Mouse (Mus musculus): ENCODE results near the gene Traf7. TPM values are rescaled to one million over a fixed set of nuclear protein-coding genes. Genes with fewer than 3 reads are reported as not detected.

Gene Traf7
- polyA plus RNA-seq, 1 experiment from 2014 or later = 72.3 TPM

DNA sequence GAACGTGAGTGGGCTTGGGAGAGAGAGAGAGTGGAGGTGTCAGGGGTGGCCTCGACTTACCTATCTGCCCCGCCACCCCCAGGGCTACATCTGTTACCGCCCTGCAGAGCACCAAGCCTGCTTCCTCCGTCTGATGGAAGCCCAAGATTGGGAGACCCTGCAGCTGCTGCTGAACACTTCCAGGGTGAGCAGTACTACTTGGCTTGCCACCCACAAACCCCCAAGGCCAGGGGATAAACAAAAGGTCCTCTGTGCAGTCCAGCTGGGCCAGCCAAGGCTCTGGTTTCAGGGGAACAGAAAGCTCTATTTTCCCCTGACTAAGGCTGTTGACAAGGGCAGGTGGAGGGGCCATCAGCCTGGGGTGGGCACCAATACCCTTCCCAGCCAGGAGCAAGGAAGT lies 53.2 kb downstream of the Traf7 start:
- Histone ChIP-seq H3K9me3 (replicated peaks; ENCODE audit: control insufficient read depth, low read length) (no peaks in the 10 kb centered on the region), H3K36me3 (ENCODE audit: control insufficient read depth, insufficient read depth, low read length) (peaks cover 24% of the 10 kb centered on the region)
- 72% methylated on average over 5 of the region's 5 CpGs for WGBS (ENCODE audit: insufficient replicate concordance)

DNA sequence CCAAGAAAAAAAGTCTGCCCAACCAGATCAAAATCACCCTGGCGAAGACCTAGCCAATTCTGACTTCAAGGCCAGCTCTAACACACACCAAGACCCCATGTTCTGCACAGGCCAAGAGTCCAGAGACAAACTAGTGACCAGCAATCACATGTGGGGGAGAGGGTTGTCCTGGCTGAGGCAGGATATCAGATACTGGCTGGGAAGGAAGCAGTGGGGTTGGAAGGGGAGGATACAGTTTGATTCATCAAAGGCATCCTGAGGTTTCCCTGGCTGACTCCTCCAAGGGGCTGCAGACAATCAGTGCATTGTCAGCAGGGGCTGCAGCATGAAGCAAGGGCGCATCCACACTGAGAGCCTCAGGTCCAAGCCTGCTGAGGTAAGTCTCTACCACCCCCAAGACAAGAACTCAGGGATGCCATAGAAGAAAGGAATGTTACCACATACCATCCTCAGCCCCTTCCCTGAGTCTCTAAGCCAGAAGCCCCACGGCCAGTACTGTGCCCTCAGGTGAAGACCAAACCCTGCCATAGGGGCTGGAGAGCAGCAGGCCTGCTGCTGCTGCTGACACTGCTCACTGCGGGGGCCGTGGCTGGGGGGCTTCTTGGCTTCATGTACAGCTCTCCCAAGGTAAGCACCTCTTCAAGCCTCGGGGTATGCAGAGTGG lies 54.0 kb downstream of the Traf7 start, which contains the start of gene Bricd5:
Gene Bricd5, plus strand, starts transcription at position 273 of the 664 bp plus-strand sequence.
- H3K27me3 ChIP-seq (ENCODE audit: control insufficient read depth, insufficient read depth, low read length) = no peaks in the 10 kb centered on the region
- H3K4me1 ChIP-seq (ENCODE audit: control insufficient read depth, insufficient read depth, low read length) = peaks cover 32% of the 10 kb centered on the region
- H3K36me3 ChIP-seq (ENCODE audit: control insufficient read depth, insufficient read depth, low read length) = peaks cover 24% of the 10 kb centered on the region
- H3K4me2 ChIP-seq = peak within 1 kb of the TSS; percentile 98
- 0 out of 2 replicates have a peak within 1 kb of the TSS, but pooled peaks have one; percentile 10 for H3K9ac ChIP-seq (ENCODE audit: low read depth, low read length)
- no peak within 1 kb of the TSS for H3K27ac ChIP-seq (ENCODE audit: low read depth, low read length)
- 73% methylated on average over 6 of the region's 6 CpGs for WGBS (ENCODE audit: insufficient replicate concordance)
- H3K9me3 ChIP-seq (replicated peaks; ENCODE audit: control insufficient read depth, low read length) = no peaks in the 10 kb centered on the region
- no peak within 1 kb of the TSS for H3K4me3 ChIP-seq (ENCODE audit: low read depth, low read length)
- ATAC-seq (replicated peaks; ENCODE audit: insufficient number of reproducible peaks, low FRiP score, low TSS enrichment) = no peak

More for the DNA sequence above, 53.2 kb downstream of the Traf7 start:
- no peak for ATAC-seq (replicated peaks; ENCODE audit: insufficient number of reproducible peaks, low FRiP score, low TSS enrichment)
- Histone ChIP-seq H3K4me2 (no peak overlapping the region), H3K9ac (ENCODE audit: low read depth, low read length) (no peak overlapping the region), H3K4me3 (ENCODE audit: low read depth, low read length) (no peak overlapping the region), H3K4me1 (ENCODE audit: control insufficient read depth, insufficient read depth, low read length) (peaks cover 32% of the 10 kb centered on the region), H3K27me3 (ENCODE audit: control insufficient read depth, insufficient read depth, low read length) (no peaks in the 10 kb centered on the region), H3K27ac (ENCODE audit: low read depth, low read length) (no peak overlapping the region)

DNA sequence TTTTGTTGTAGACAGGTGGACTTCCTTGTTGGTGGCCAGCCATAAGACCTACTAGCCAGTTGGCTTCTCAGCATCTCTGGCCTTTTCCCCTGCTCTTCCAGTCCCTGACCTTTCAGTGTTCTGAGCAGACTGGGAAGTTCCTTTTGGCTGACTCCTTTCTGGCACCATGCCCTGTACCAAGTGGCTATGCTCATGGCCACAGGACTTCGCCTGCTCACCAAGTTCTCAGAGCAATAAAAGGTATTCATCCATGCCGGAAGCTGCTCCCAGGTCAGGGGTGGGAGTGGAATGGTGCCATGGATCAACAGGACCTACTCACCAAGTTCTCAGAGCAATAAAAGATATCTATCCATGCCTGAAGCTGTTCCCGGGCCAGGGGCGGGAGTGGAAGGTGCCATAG lies 55.2 kb downstream of the Traf7 start:
- Histone ChIP-seq H3K27ac (ENCODE audit: low read depth, low read length) (no peak overlapping the region), H3K4me2 (peak overlapping the region; percentile 98), H3K4me1 (ENCODE audit: control insufficient read depth, insufficient read depth, low read length) (peaks cover 25% of the 10 kb centered on the region), H3K9ac (ENCODE audit: low read depth, low read length) (peak overlapping the region; percentile 93; the same call in 1 of the 2 replicates), H3K4me3 (ENCODE audit: low read depth, low read length) (peak overlapping the region; percentile 91; the same call in 1 of the 2 replicates), H3K36me3 (ENCODE audit: control insufficient read depth, insufficient read depth, low read length) (peaks cover 24% of the 10 kb centered on the region), H3K9me3 (replicated peaks; ENCODE audit: control insufficient read depth, low read length) (no peaks in the 10 kb centered on the region), H3K27me3 (ENCODE audit: control insufficient read depth, insufficient read depth, low read length) (no peaks in the 10 kb centered on the region)
- WGBS (ENCODE audit: insufficient replicate concordance) = 82% methylated on average over 4 of the region's 4 CpGs
- ATAC-seq (replicated peaks; ENCODE audit: insufficient number of reproducible peaks, low FRiP score, low TSS enrichment) = no peak

DNA sequence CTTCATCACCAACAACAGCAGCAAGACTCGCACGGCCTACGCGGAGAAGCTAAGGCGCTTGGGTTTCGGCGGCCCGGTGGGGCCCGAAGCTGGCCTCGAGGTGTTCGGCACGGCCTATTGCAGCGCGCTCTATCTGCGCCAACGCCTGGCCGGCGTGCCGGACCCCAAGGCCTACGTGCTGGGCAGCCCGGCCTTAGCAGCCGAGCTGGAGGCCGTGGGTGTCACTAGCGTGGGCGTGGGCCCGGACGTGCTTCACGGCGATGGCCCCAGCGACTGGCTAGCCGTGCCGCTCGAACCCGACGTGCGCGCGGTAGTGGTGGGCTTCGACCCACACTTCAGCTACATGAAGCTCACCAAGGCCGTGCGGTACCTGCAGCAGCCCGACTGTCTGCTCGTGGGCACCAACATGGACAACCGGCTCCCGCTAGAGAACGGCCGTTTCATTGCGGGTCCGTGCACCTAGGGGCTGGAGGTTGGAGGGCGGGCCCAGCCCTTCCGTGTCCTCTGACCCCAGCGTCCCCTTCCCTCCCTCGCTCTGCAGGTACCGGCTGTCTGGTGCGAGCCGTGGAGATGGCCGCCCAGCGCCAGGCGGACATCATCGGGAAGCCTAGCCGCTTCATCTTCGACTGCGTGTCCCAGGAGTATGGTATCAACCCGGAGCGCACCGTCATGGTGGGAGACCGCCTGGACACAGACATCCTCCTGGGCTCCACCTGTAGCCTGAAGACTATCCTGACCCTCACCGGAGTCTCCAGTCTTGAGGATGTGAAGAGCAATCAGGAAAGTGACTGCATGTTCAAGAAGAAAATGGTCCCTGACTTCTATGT lies 56.8 kb downstream of the Traf7 start:
- H3K27ac ChIP-seq (ENCODE audit: low read depth, low read length) = peak overlapping the region; percentile 94
- peak overlapping the region; percentile 93 for H3K9ac ChIP-seq (ENCODE audit: low read depth, low read length)
- H3K4me2 ChIP-seq = peak overlapping the region; percentile 98
- H3K4me3 ChIP-seq (ENCODE audit: low read depth, low read length) = peak overlapping the region; percentile 91
- 1% methylated on average over 68 of the region's 68 CpGs for WGBS (ENCODE audit: insufficient replicate concordance)
- no peak for ATAC-seq (replicated peaks; ENCODE audit: insufficient number of reproducible peaks, low FRiP score, low TSS enrichment)
- no peaks in the 10 kb centered on the region for H3K27me3 ChIP-seq (ENCODE audit: control insufficient read depth, insufficient read depth, low read length)
- H3K36me3 ChIP-seq (ENCODE audit: control insufficient read depth, insufficient read depth, low read length) = peaks cover 14% of the 10 kb centered on the region; the same call in 1 of the 2 replicates
- peaks cover 25% of the 10 kb centered on the region for H3K4me1 ChIP-seq (ENCODE audit: control insufficient read depth, insufficient read depth, low read length)
- H3K9me3 ChIP-seq (replicated peaks; ENCODE audit: control insufficient read depth, low read length) = no peaks in the 10 kb centered on the region

DNA sequence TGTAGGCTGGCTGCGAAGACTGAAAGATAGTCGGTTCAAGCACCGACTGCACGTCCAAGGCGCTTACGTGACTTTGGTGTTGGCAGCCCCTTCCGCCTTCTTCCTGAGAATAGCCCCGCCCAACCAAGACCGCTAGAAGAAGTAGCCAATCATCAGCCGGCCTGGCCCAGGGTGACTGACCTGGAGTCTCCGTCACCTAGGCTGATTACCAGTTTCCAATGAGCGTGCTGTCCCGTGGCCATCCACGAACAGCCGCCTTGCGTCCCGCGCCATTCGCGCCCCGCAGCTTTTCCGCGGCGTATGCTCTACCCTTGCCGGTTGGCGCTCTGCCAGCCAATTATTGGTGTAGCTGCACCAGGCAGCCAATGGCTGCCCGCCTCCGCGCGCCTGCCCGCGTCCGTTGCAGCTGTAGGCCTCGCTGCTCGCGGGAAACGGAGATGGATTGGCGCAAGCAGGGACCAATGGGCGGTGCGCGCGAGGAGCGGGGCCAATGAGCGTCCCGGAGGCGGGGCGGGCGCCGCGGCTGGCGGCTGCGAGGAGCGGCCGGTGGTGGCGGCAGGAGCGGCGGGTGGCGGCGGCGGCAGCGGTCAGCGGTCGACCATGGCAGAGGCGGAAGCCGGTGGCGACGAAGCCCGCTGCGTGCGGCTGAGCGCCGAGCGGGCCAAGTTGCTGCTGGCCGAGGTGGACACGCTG lies 57.7 kb downstream of the Traf7 start, which contains the start of the genes E4f1 and Pgp:
Gene E4f1, minus strand, starts transcription at position 404 of the 693 bp plus-strand sequence.
Gene Pgp, plus strand, starts transcription at position 483 of the 693 bp plus-strand sequence.
- WGBS (ENCODE audit: insufficient replicate concordance) = under 1% methylated on average over 62 of the region's 75 CpGs
- Histone ChIP-seq H3K27ac (ENCODE audit: low read depth, low read length) (peak within 1 kb of the TSS; percentile 94), H3K9ac (ENCODE audit: low read depth, low read length) (peak within 1 kb of the TSS; percentile 93), H3K36me3 (ENCODE audit: control insufficient read depth, insufficient read depth, low read length) (peaks cover 10% of the 10 kb centered on the region; the same call in 1 of the 2 replicates), H3K9me3 (replicated peaks; ENCODE audit: control insufficient read depth, low read length) (no peaks in the 10 kb centered on the region), H3K4me2 (peak within 1 kb of the TSS; percentile 98), H3K4me3 (ENCODE audit: low read depth, low read length) (peak within 1 kb of the TSS; percentile 91), H3K27me3 (ENCODE audit: control insufficient read depth, insufficient read depth, low read length) (no peaks in the 10 kb centered on the region), H3K4me1 (ENCODE audit: control insufficient read depth, insufficient read depth, low read length) (peaks cover 25% of the 10 kb centered on the region)
- ATAC-seq (replicated peaks; ENCODE audit: insufficient number of reproducible peaks, low FRiP score, low TSS enrichment) = peak; percentile 97

DNA sequence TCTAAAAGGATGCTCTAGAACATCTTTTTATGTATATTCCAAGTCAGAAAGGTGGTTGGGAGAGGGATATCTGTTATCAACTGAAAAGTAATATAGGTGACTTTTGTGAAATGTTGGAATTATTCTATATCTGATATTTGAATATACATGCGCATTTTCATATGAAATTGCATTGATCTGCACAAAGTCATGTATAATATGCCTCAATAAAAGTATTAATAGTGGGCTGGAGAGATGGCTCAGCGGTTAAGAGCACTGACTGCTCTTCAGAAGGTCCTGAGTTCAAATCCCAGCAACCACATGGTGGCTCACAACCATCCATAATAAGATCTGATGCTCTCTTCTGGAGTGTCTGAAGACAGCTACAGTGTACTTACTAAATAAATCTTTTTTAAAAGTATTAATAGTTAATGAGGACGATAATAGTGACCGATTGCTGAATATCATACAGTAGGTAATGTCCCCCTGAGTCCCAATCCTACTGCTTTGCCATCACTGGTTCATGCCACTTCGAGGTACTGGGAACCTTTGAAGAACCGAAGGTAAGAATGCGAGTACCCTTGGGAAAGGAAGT lies 58.3 kb downstream of the Traf7 start:
- H3K27ac ChIP-seq (ENCODE audit: low read depth, low read length) = peak overlapping the region; percentile 94
- no peak for ATAC-seq (replicated peaks; ENCODE audit: insufficient number of reproducible peaks, low FRiP score, low TSS enrichment)
- peaks cover 25% of the 10 kb centered on the region for H3K4me1 ChIP-seq (ENCODE audit: control insufficient read depth, insufficient read depth, low read length)
- H3K9me3 ChIP-seq (replicated peaks; ENCODE audit: control insufficient read depth, low read length) = no peaks in the 10 kb centered on the region
- peak overlapping the region; percentile 93 for H3K9ac ChIP-seq (ENCODE audit: low read depth, low read length)
- H3K27me3 ChIP-seq (ENCODE audit: control insufficient read depth, insufficient read depth, low read length) = no peaks in the 10 kb centered on the region
- peak overlapping the region; percentile 91 for H3K4me3 ChIP-seq (ENCODE audit: low read depth, low read length)
- 13% methylated on average over 7 of the region's 7 CpGs for WGBS (ENCODE audit: insufficient replicate concordance)
- peak overlapping the region; percentile 98 for H3K4me2 ChIP-seq
- H3K36me3 ChIP-seq (ENCODE audit: control insufficient read depth, insufficient read depth, low read length) = peaks cover 7% of the 10 kb centered on the region; the same call in 1 of the 2 replicates

DNA sequence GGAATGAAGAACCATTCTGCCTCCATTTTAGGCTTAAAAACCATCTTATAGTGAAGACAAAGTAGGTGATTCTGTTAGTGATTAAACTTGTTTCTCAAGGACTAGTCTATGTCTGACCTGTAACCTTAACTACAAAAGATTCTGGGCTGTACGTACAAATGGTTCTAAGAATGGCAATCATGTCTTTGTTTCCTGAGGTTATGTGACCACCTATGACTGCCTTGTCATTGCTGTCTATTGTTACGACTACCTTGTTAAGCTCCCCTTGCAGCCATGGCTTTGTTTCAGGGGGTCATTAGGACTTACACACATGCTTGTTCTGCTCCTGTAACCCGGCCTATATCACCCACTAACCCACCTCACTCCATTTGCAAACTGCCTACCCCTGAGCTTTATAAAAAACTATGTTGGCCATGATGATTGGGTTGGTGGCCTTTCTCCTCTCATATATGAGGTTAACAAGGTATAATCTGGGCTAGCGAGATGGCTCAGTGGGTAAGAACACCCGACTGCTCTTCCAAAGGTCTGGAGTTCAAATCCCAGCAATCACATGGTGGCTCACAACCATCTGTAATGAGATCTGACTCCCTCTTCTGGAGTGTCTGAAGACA lies 59.0 kb downstream of the Traf7 start:
- H3K27me3 ChIP-seq (ENCODE audit: control insufficient read depth, insufficient read depth, low read length) = no peaks in the 10 kb centered on the region
- H3K36me3 ChIP-seq (ENCODE audit: control insufficient read depth, insufficient read depth, low read length) = peaks cover 3% of the 10 kb centered on the region; the same call in 1 of the 2 replicates
- WGBS (ENCODE audit: insufficient replicate concordance) = 90% methylated on average over 5 of the region's 5 CpGs
- no peak overlapping the region for H3K4me3 ChIP-seq (ENCODE audit: low read depth, low read length)
- H3K9ac ChIP-seq (ENCODE audit: low read depth, low read length) = no peak overlapping the region
- H3K9me3 ChIP-seq (replicated peaks; ENCODE audit: control insufficient read depth, low read length) = no peaks in the 10 kb centered on the region
- ATAC-seq (replicated peaks; ENCODE audit: insufficient number of reproducible peaks, low FRiP score, low TSS enrichment) = no peak
- no peak overlapping the region for H3K4me2 ChIP-seq
- no peak overlapping the region for H3K27ac ChIP-seq (ENCODE audit: low read depth, low read length)
- H3K4me1 ChIP-seq (ENCODE audit: control insufficient read depth, insufficient read depth, low read length) = peaks cover 23% of the 10 kb centered on the region

Measured in heart, embryonic 11.5 days (tissue).